Mouse (Mus musculus) heart, postnatal 0 days (tissue): ENCODE results near the gene Shc2. TPM values are rescaled to one million over a fixed set of nuclear protein-coding genes. Genes with fewer than 3 reads are reported as not detected.

ENCODE experiments used
- ATAC-seq: fragments of 200-750 bp; cut with Nextera tagmentation; 2 replicates; pipeline ENCODE4 v1.8.0; 2017; ENCODE audit warnings: low read depth, moderate number of reproducible peaks, moderate library complexity; ENCODE audit not compliant: insufficient read depth
- DNase-seq: peaks from one replicate; pipeline ENCODE4 v3.0.0-alpha.2; 2016; ENCODE audit warnings: low spot score
- H3K27ac ChIP-seq: fragments of 300-500 bp; sonication (generic); 2 replicates; pipeline ENCODE4 v1.5.1; 2014; ENCODE audit warnings: low read depth, mild to moderate bottlenecking
- H3K27me3 ChIP-seq: fragments of 300-500 bp; sonication (generic); 2 replicates; pipeline ENCODE4 v1.6.1; 2014; ENCODE audit warnings: low read length, mixed read lengths; ENCODE audit not compliant: control insufficient read depth, insufficient read depth
- H3K36me3 ChIP-seq: fragments of 300-500 bp; sonication (generic); replicated peaks from 2 replicates; pipeline ENCODE4 v1.6.1; 2014; ENCODE audit warnings: low read length, mixed read lengths; ENCODE audit not compliant: control insufficient read depth, insufficient read depth
- H3K4me1 ChIP-seq: fragments of 300-500 bp; sonication (generic); 2 replicates; pipeline ENCODE4 v1.6.1; 2014; ENCODE audit warnings: antibody characterized with exemption; ENCODE audit not compliant: control insufficient read depth, insufficient read depth
- H3K4me2 ChIP-seq: fragments of 300-500 bp; sonication (generic); 2 replicates; pipeline ENCODE4 v1.6.1; 2014; ENCODE audit warnings: low read depth, mild to moderate bottlenecking, low read length, moderate library complexity
- H3K4me3 ChIP-seq: fragments of 300-500 bp; sonication (generic); 2 replicates; pipeline ENCODE4 v1.5.1; 2014; ENCODE audit warnings: low read depth, low read length
- H3K9ac ChIP-seq: fragments of 300-500 bp; sonication (generic); replicated peaks from 2 replicates; pipeline ENCODE4 v1.6.1; 2014; ENCODE audit warnings: low read depth, low read length, mixed read lengths
- H3K9me3 ChIP-seq: fragments of 300-500 bp; sonication (generic); replicated peaks from 2 replicates; pipeline ENCODE4 v1.6.1; 2016; ENCODE audit warnings: low read length; ENCODE audit not compliant: control insufficient read depth
- CTCF ChIP-seq: IDR thresholded peaks from 2 replicates; pipeline ENCODE4 v1.5.1; 2016; ENCODE audit warnings: antibody characterized with exemption, control low read depth, low read depth
- EP300 ChIP-seq: IDR thresholded peaks from 2 replicates; pipeline ENCODE4 v1.6.1; 2016; ENCODE audit warnings: antibody characterized with exemption, low read depth
- WGBS: fragments of 180-500 bp; shearing (Covaris S2); extraction: QIAGEN DNeasy Blood & Tissue Kit; methylation state at CpG from one replicate; pipeline ENCODE4 v1.1.7; 2014; 5-methylcytosine and 5-hydroxymethylcytosine counted together
- polyA plus RNA-seq: library from polyadenylated mRNA; unstranded; fragments of >200 nt; fragmentation: Nextera tagmentation; extraction: Ambion mirVana; gene quantifications from 2 replicates; pipeline ENCODE4 v1.2.1, GENCODE M21; 2015
- total RNA-seq: library from RNA; depleted of rRNA; stranded (reverse); fragments of >200 nt; gene quantifications from 2 replicates; pipeline ENCODE4 v1.2.3, GENCODE M21; 2014; ENCODE audit warnings: low replicate concordance

The Shc2 gene
- total and polyA plus RNA-seq, 2 experiments from 2014 or later: 1.1 to 2.7 TPM

GRCm38 (mm10) chr10:79611296-79611695 is 26.4 kb downstream of the Shc2 start:
- Histone ChIP-seq H3K4me2 (no peak overlapping the region), H3K27ac (no peak overlapping the region), H3K4me1 (peaks cover 13% of the 10 kb centered on the region; the same call in 1 of the 2 replicates), H3K27me3 (peaks cover 36% of the 10 kb centered on the region), H3K36me3 (no peaks in the 10 kb centered on the region), H3K9ac (no peak overlapping the region), H3K4me3 (no peak overlapping the region), H3K9me3 (no peaks in the 10 kb centered on the region)
- ATAC-seq (no peak), DNase-seq (no peak)
- 27% methylated on average over 5 of the region's 5 CpGs for WGBS
- no peak for TF ChIP-seq EP300
- no peak for TF ChIP-seq CTCF

GRCm38 (mm10) chr10:79609276-79609675 is 28.4 kb downstream of the Shc2 start:
- H3K36me3 ChIP-seq: no peaks in the 10 kb centered on the region
- no peak for DNase-seq
- H3K9me3 ChIP-seq: no peaks in the 10 kb centered on the region
- no peak for ATAC-seq
- H3K27me3 ChIP-seq: peaks cover 26% of the 10 kb centered on the region
- no peak overlapping the region for H3K9ac ChIP-seq
- no peak overlapping the region for H3K27ac ChIP-seq
- WGBS: 68% methylated on average over 3 of the region's 3 CpGs
- TF ChIP-seq CTCF (no peak), EP300 (no peak)
- H3K4me1 ChIP-seq: peaks cover 13% of the 10 kb centered on the region; the same call in 1 of the 2 replicates
- no peak overlapping the region for H3K4me2 ChIP-seq
- no peak overlapping the region for H3K4me3 ChIP-seq

- TF ChIP-seq EP300 (no peak), CTCF (no peak)
- ATAC-seq: no peak
- Histone ChIP-seq H3K36me3 (no peaks in the 10 kb centered on the region), H3K4me2 (no peak overlapping the region), H3K4me3 (no peak overlapping the region), H3K9me3 (no peaks in the 10 kb centered on the region), H3K4me1 (peaks cover 9% of the 10 kb centered on the region; the same call in 1 of the 2 replicates), H3K27ac (no peak overlapping the region), H3K9ac (no peak overlapping the region), H3K27me3 (peaks cover 12% of the 10 kb centered on the region)
- DNase-seq: no peak
- WGBS: 37% methylated on average over 2 of the region's 2 CpGs
These were observed 29.8 kb downstream of the Shc2 start for GRCm38 (mm10) chr10:79607892-79608291.

GRCm38 (mm10) chr10:79606537-79606936 is 31.2 kb downstream of the Shc2 start:
- H3K36me3 ChIP-seq: no peaks in the 10 kb centered on the region
- no peak overlapping the region for H3K27ac ChIP-seq
- ATAC-seq (no peak), DNase-seq (no peak)
- no peak overlapping the region for H3K4me2 ChIP-seq
- no peaks in the 10 kb centered on the region for H3K4me1 ChIP-seq
- 66% methylated on average over 4 of the region's 4 CpGs for WGBS
- H3K9me3 ChIP-seq: no peaks in the 10 kb centered on the region
- H3K4me3 ChIP-seq: no peak overlapping the region
- H3K27me3 ChIP-seq: no peaks in the 10 kb centered on the region
- TF ChIP-seq EP300 (no peak), CTCF (no peak)
- H3K9ac ChIP-seq: no peak overlapping the region

- Histone ChIP-seq H3K36me3 (no peaks in the 10 kb centered on the region), H3K9ac (no peak overlapping the region), H3K4me2 (no peak overlapping the region), H3K9me3 (no peaks in the 10 kb centered on the region), H3K4me1 (no peaks in the 10 kb centered on the region), H3K4me3 (no peak overlapping the region), H3K27me3 (peaks cover 21% of the 10 kb centered on the region), H3K27ac (no peak overlapping the region)
- no peak for DNase-seq
- TF ChIP-seq EP300: no peak
- TF ChIP-seq CTCF: no peak
- WGBS: 67% methylated on average over 4 of the region's 4 CpGs
- no peak for ATAC-seq
These were observed 39.8 kb downstream of the Shc2 start for GRCm38 (mm10) chr10:79597936-79598230.
